Mouse (Mus musculus) embryonic facial prominence, embryonic 14.5 days (tissue): ENCODE measurements around the gene Trnp1. TPM values are rescaled to one million over a fixed set of nuclear protein-coding genes. Genes with fewer than 3 reads are reported as not detected.

Experiments
- ATAC-seq: fragments of 200-750 bp; cut with Nextera tagmentation; 2 replicates; pipeline ENCODE4 v1.8.0; 2017; ENCODE audit warnings: low read depth, moderate number of reproducible peaks, moderate TSS enrichment
- DNase-seq: peaks from one replicate; pipeline ENCODE4 v3.0.0-alpha.2; 2015; ENCODE audit warnings: low spot score
- H3K27ac ChIP-seq: fragments of 300-500 bp; sonication (generic); replicated peaks from 2 replicates; pipeline ENCODE4 v1.5.1; 2014; ENCODE audit warnings: low read depth, mild to moderate bottlenecking, low read length, moderate library complexity
- H3K27me3 ChIP-seq: fragments of 300-500 bp; sonication (generic); replicated peaks from 2 replicates; pipeline ENCODE4 v1.6.1; 2014; ENCODE audit warnings: low read length; ENCODE audit not compliant: control insufficient read depth, insufficient read depth
- H3K36me3 ChIP-seq: fragments of 300-500 bp; sonication (generic); 2 replicates; pipeline ENCODE4 v1.6.1; 2014; ENCODE audit warnings: low read length, mixed read lengths; ENCODE audit not compliant: control insufficient read depth, insufficient read depth
- H3K4me1 ChIP-seq: fragments of 300-500 bp; sonication (generic); 2 replicates; pipeline ENCODE4 v1.6.1; 2014; ENCODE audit warnings: antibody characterized with exemption, low read length; ENCODE audit not compliant: control insufficient read depth, insufficient read depth
- H3K4me2 ChIP-seq: fragments of 300-500 bp; sonication (generic); 2 replicates; pipeline ENCODE4 v1.6.1; 2014; ENCODE audit warnings: low read depth, mild to moderate bottlenecking, low read length, moderate library complexity, mixed read lengths
- H3K4me3 ChIP-seq: fragments of 300-500 bp; sonication (generic); 2 replicates; pipeline ENCODE4 v1.5.1; 2014; ENCODE audit warnings: low read depth, mild to moderate bottlenecking, low read length
- H3K9ac ChIP-seq: fragments of 300-500 bp; sonication (generic); 2 replicates; pipeline ENCODE4 v1.6.1; 2014; ENCODE audit warnings: low read depth, mild to moderate bottlenecking, low read length, moderate library complexity, mixed read lengths
- H3K9me3 ChIP-seq: fragments of 300-500 bp; sonication (generic); 2 replicates; pipeline ENCODE4 v1.6.1; 2016; ENCODE audit warnings: low read length; ENCODE audit not compliant: control insufficient read depth
- WGBS: fragments of 180-500 bp; shearing (Covaris S2); extraction: QIAGEN DNeasy Blood & Tissue Kit; methylation state at CpG from one replicate; pipeline ENCODE4 v1.1.7; 2014; 5-methylcytosine and 5-hydroxymethylcytosine counted together
- polyA plus RNA-seq: library from polyadenylated mRNA; unstranded; fragments of >200 nt; fragmentation: Nextera tagmentation; extraction: Ambion mirVana; gene quantifications from 2 replicates; pipeline ENCODE4 v1.2.1, GENCODE M21; 2014

Trnp1 gene
- polyA plus RNA-seq, 1 experiment from 2014 or later = 9.0 TPM

- ATAC-seq (no peak), DNase-seq (no peak)
- Histone ChIP-seq H3K4me2 (no peak overlapping the region), H3K9me3 (no peaks in the 10 kb centered on the region), H3K27ac (no peak overlapping the region), H3K27me3 (no peaks in the 10 kb centered on the region), H3K4me1 (peaks cover 9% of the 10 kb centered on the region), H3K4me3 (no peak overlapping the region), H3K36me3 (no peaks in the 10 kb centered on the region), H3K9ac (no peak overlapping the region)
- WGBS = 44% methylated on average over 5 of the region's 5 CpGs
Observed at GRCm38 (mm10) chr4:133447366-133447765, 51.0 kb downstream of the Trnp1 start.

- Histone ChIP-seq H3K4me3 (no peak overlapping the region), H3K36me3 (no peaks in the 10 kb centered on the region), H3K9ac (no peak overlapping the region), H3K27me3 (no peaks in the 10 kb centered on the region), H3K4me1 (peaks cover 11% of the 10 kb centered on the region), H3K27ac (no peak overlapping the region), H3K9me3 (no peaks in the 10 kb centered on the region), H3K4me2 (no peak overlapping the region)
- WGBS = 84% methylated on average over 5 of the region's 5 CpGs
- no peak for ATAC-seq
- DNase-seq = no peak
Observed at GRCm38 (mm10) chr4:133445727-133446126, 52.6 kb downstream of the Trnp1 start.

GRCm38 (mm10) chr4:133443085-133443484, 55.3 kb downstream of the Trnp1 start:
- 0 out of 2 replicates have a peak, but pooled peaks have one; percentile 5 for ATAC-seq
- Histone ChIP-seq H3K9me3 (no peaks in the 10 kb centered on the region), H3K9ac (0 out of 2 replicates have a peak overlapping the region, but pooled peaks have one; percentile 3), H3K4me2 (no peak overlapping the region), H3K4me3 (no peak overlapping the region), H3K27me3 (no peaks in the 10 kb centered on the region), H3K27ac (peak overlapping the region; percentile 73), H3K36me3 (no peaks in the 10 kb centered on the region), H3K4me1 (peaks cover 18% of the 10 kb centered on the region)
- 42% methylated on average over 5 of the region's 5 CpGs for WGBS
- DNase-seq = peak; percentile 64

- ATAC-seq (no peak), DNase-seq (no peak)
- Histone ChIP-seq H3K9ac (no peak overlapping the region), H3K27me3 (no peaks in the 10 kb centered on the region), H3K27ac (peak overlapping the region; percentile 73), H3K4me3 (no peak overlapping the region), H3K4me1 (peaks cover 18% of the 10 kb centered on the region), H3K36me3 (no peaks in the 10 kb centered on the region), H3K9me3 (no peaks in the 10 kb centered on the region), H3K4me2 (no peak overlapping the region)
- WGBS = 36% methylated on average over 3 of the region's 3 CpGs
Observed at GRCm38 (mm10) chr4:133442194-133442593, 56.2 kb downstream of the Trnp1 start.

Other genes starting within 250 kb of the Trnp1 start
- gene Sytl1, start 235.4 kb downstream of the Trnp1 start, polyA plus RNA-seq = 11.0 and 11.5 TPM in 2 replicates
- 68.3 and 80.7 TPM in 2 replicates for gene Tmem222, start 220.8 kb downstream of the Trnp1 start, polyA plus RNA-seq
- gene Wdtc1, start 145.1 kb downstream of the Trnp1 start, polyA plus RNA-seq = 17.4 and 17.6 TPM in 2 replicates
- gene Slc9a1, start 128.8 kb downstream of the Trnp1 start, polyA plus RNA-seq = 9.2 and 11.0 TPM in 2 replicates
- 1.4 and 2.8 TPM in 2 replicates for gene Tent5b, start 18.4 kb downstream of the Trnp1 start, polyA plus RNA-seq
- 11.6 and 12.6 TPM in 2 replicates for gene Kdf1, start 20.4 kb upstream of the Trnp1 start, polyA plus RNA-seq
- gene Nudc, start 47.4 kb upstream of the Trnp1 start, polyA plus RNA-seq = 191 and 199 TPM in 2 replicates
- not detected in 2 replicates for gene Nr0b2, start 54.8 kb upstream of the Trnp1 start, polyA plus RNA-seq
- 6.3 and 8.3 TPM in 2 replicates for gene Gpatch3, start 76.2 kb upstream of the Trnp1 start, polyA plus RNA-seq
- gene Gpn2, start 85.8 kb upstream of the Trnp1 start, polyA plus RNA-seq = 17.3 and 18.8 TPM in 2 replicates
- gene Sfn, start 103.6 kb upstream of the Trnp1 start, polyA plus RNA-seq = 129 and 135 TPM in 2 replicates
- 2.1 and 3.7 TPM in 2 replicates for gene Zdhhc18, start 151.6 kb upstream of the Trnp1 start, polyA plus RNA-seq
- 8.4 and 11.3 TPM in 2 replicates for gene Pigv, start 174.1 kb upstream of the Trnp1 start, polyA plus RNA-seq